Mouse (Mus musculus): Measurements from ENCODE around the gene Amd2. TPM values are rescaled to one million over a fixed set of nuclear protein-coding genes. Genes with fewer than 3 reads are reported as not detected.

Gene Amd2
- polyA plus RNA-seq (2012), result 0.23 and 0.24 TPM in 2 replicates

GRCm38 (mm10) chr10:35711792-35712191 lies at the start of gene Amd2:
Gene Amd2 (minus strand): TSS chr10:35711892.
- no peak for TF ChIP-seq GATA1 (IDR thresholded peaks at IDR 0.05; ENCODE audit: low read length)

GRCm38 (mm10) chr10:35761280-35761679 lies 49.6 kb upstream of the Amd2 start:
- TF ChIP-seq GATA1 (IDR thresholded peaks at IDR 0.05; ENCODE audit: low read length), result no peak

- no peak for TF ChIP-seq GATA1 (IDR thresholded peaks at IDR 0.05; ENCODE audit: low read length)
Observed at GRCm38 (mm10) chr10:35737639-35738038, 25.9 kb upstream of the Amd2 start.

DNA sequence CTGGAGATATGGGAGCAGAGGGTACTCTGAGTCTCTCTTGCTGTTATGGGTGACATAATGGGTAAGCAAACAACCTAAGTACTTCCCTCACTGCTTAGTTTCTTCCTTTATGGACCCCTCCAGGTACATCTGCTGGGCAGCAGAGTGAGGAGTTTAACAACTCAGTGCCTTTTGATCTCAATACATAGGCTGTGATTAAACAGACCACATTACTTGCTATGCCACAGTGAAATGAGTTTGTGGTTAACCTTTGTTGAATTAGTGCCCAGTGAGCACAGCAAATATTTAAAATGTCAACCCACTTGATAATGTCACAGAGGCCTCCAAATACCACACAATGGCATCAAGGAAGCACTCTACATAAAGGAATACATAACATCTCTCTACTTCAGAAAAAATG lies 2.6 kb upstream of the Amd2 start:
- no peak for TF ChIP-seq GATA1 (IDR thresholded peaks at IDR 0.05; ENCODE audit: low read length)

All from G1E-ER4 (cell line).